Mouse (Mus musculus) small intestine, adult 2 months (tissue): ENCODE results near the gene Orm1. TPM values are rescaled to one million over a fixed set of nuclear protein-coding genes. Genes with fewer than 3 reads are reported as not detected.

Experiments
- H3K27ac ChIP-seq: fragments of 200-500 bp; 2 replicates; pipeline ENCODE4 v1.5.1; 2012; ENCODE audit warnings: low read depth, low read length, control low read depth, inconsistent platforms; ENCODE audit not compliant: insufficient read depth
- H3K27me3 ChIP-seq: fragments of 200-500 bp; 2 replicates; pipeline ENCODE4 v1.6.1; 2012; ENCODE audit warnings: mild to moderate bottlenecking, moderate library complexity, low read length, inconsistent platforms; ENCODE audit not compliant: control insufficient read depth, insufficient read depth
- H3K36me3 ChIP-seq: fragments of 200-500 bp; 2 replicates; pipeline ENCODE4 v1.6.1; 2012; ENCODE audit warnings: mild to moderate bottlenecking, low read length, control low read depth, inconsistent platforms; ENCODE audit not compliant: control insufficient read depth, insufficient read depth
- H3K4me1 ChIP-seq: fragments of 200-500 bp; 2 replicates; pipeline ENCODE4 v1.6.1; 2012; ENCODE audit warnings: low read length, inconsistent platforms, mixed read lengths; ENCODE audit not compliant: control insufficient read depth, insufficient read depth, insufficient read length
- H3K4me3 ChIP-seq: fragments of 200-500 bp; 2 replicates; pipeline ENCODE4 v1.5.1; 2012; ENCODE audit warnings: low read depth, mild to moderate bottlenecking, control low read depth, inconsistent platforms, low read length, moderate library complexity
- CTCF ChIP-seq: fragments of 200-500 bp; IDR thresholded peaks from 2 replicates; pipeline ENCODE4 v1.5.1; 2012; ENCODE audit warnings: low read depth, mild to moderate bottlenecking, control low read depth, inconsistent platforms, low read length, moderate library complexity, mixed read lengths; ENCODE audit not compliant: insufficient replicate concordance, insufficient read length; ENCODE audit errors: extremely low read depth
- POLR2A ChIP-seq: fragments of 200-500 bp; IDR thresholded peaks from 2 replicates; pipeline ENCODE4 v1.6.1; 2012; ENCODE audit warnings: low read depth, mild to moderate bottlenecking, control low read depth, inconsistent platforms, low read length, moderate library complexity
- WGBS: fragments of 180-500 bp; shearing (Covaris S2); methylation state at CpG from one replicate; pipeline ENCODE4 v1.1.7; 2018; 5-methylcytosine and 5-hydroxymethylcytosine counted together
- polyA plus RNA-seq: library from polyadenylated mRNA; depleted of rRNA; stranded (reverse); fragments of >200 nt; gene quantifications from 2 replicates; pipeline ENCODE4 v1.2.3, GENCODE M21; 2012

The Orm1 gene
- polyA plus RNA-seq, 1 experiment: not detected

- TF ChIP-seq POLR2A (no peak), CTCF (no peak)
- H3K36me3 ChIP-seq: peaks cover 19% of the 10 kb centered on the region; the same call in 1 of the 2 replicates
- H3K27me3 ChIP-seq: no peaks in the 10 kb centered on the region
- H3K4me3 ChIP-seq: no peak overlapping the region
- 80% methylated on average over 8 of the region's 8 CpGs for WGBS
- H3K4me1 ChIP-seq: no peaks in the 10 kb centered on the region
- H3K27ac ChIP-seq: no peak overlapping the region
These were observed 29.0 kb downstream of the Orm1 start for GRCm38 (mm10) chr4:63373404-63373803.

GRCm38 (mm10) chr4:63374331-63374730 is 30.0 kb downstream of the Orm1 start:
- Histone ChIP-seq H3K4me3 (no peak overlapping the region), H3K36me3 (peaks cover 21% of the 10 kb centered on the region; the same call in 1 of the 2 replicates), H3K27me3 (no peaks in the 10 kb centered on the region), H3K4me1 (no peaks in the 10 kb centered on the region), H3K27ac (no peak overlapping the region)
- no peak for TF ChIP-seq POLR2A
- TF ChIP-seq CTCF: no peak
- 66% methylated on average over 12 of the region's 12 CpGs for WGBS

DNA sequence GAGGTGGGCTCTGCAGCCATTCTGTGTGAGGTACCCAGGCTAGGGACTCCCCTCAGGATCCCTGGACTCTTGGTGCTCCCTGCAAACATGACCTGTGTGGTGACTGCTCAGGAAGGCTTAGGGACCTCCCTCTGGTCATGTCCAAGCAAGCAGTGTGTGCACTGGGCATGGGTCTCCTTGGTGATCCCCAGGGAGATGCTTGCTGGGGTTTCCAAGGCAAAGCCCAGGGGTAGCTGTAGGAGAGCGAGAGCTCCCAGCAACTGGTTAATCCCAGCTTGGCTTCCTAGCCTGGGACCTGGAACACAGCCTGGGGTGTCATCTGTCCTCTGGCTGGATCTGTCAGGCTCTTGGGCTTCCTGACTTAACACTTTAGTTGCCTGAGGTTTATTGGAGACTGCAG is 31.0 kb downstream of the Orm1 start:
- H3K27ac ChIP-seq: no peak overlapping the region
- 88% methylated on average over 1 of the region's 1 CpGs for WGBS

GRCm38 (mm10) chr4:63377483-63377882 is 33.1 kb downstream of the Orm1 start:
- Histone ChIP-seq H3K4me3 (no peak overlapping the region), H3K27me3 (no peaks in the 10 kb centered on the region), H3K36me3 (peaks cover 33% of the 10 kb centered on the region), H3K27ac (no peak overlapping the region), H3K4me1 (no peaks in the 10 kb centered on the region)
- WGBS: 73% methylated on average over 7 of the region's 7 CpGs
- TF ChIP-seq CTCF: peak; percentile 17; the same call in 1 of the 2 replicates
- TF ChIP-seq POLR2A: no peak

More for the DNA sequence above, 31.0 kb downstream of the Orm1 start:
- Histone ChIP-seq H3K36me3 (peaks cover 23% of the 10 kb centered on the region; the same call in 1 of the 2 replicates), H3K27me3 (no peaks in the 10 kb centered on the region), H3K4me3 (no peak overlapping the region), H3K4me1 (no peaks in the 10 kb centered on the region)
- no peak for TF ChIP-seq POLR2A
- no peak for TF ChIP-seq CTCF

- Histone ChIP-seq H3K27ac (no peak overlapping the region), H3K27me3 (no peaks in the 10 kb centered on the region), H3K4me3 (no peak overlapping the region), H3K4me1 (peaks cover 4% of the 10 kb centered on the region), H3K36me3 (peaks cover 36% of the 10 kb centered on the region)
- WGBS: 91% methylated on average over 4 of the region's 4 CpGs
- TF ChIP-seq POLR2A: no peak
- TF ChIP-seq CTCF: no peak
These were observed 38.5 kb downstream of the Orm1 start for GRCm38 (mm10) chr4:63382676-63383369.

- Histone ChIP-seq H3K27ac (no peak overlapping the region), H3K4me3 (no peak overlapping the region), H3K36me3 (peaks cover 36% of the 10 kb centered on the region), H3K4me1 (peaks cover 4% of the 10 kb centered on the region), H3K27me3 (no peaks in the 10 kb centered on the region)
- WGBS: 78% methylated on average over 12 of the region's 12 CpGs
- no peak for TF ChIP-seq CTCF
- TF ChIP-seq POLR2A: no peak
These were observed 39.1 kb downstream of the Orm1 start for GRCm38 (mm10) chr4:63383474-63383873.

- no peak overlapping the region for H3K27ac ChIP-seq
- 81% methylated on average over 4 of the region's 4 CpGs for WGBS
- H3K36me3 ChIP-seq: peaks cover 34% of the 10 kb centered on the region
- no peak for TF ChIP-seq CTCF
- TF ChIP-seq POLR2A: no peak
- H3K4me1 ChIP-seq: peaks cover 5% of the 10 kb centered on the region
- no peak overlapping the region for H3K4me3 ChIP-seq
- no peaks in the 10 kb centered on the region for H3K27me3 ChIP-seq
These were observed 39.9 kb downstream of the Orm1 start for GRCm38 (mm10) chr4:63384262-63384661.

DNA sequence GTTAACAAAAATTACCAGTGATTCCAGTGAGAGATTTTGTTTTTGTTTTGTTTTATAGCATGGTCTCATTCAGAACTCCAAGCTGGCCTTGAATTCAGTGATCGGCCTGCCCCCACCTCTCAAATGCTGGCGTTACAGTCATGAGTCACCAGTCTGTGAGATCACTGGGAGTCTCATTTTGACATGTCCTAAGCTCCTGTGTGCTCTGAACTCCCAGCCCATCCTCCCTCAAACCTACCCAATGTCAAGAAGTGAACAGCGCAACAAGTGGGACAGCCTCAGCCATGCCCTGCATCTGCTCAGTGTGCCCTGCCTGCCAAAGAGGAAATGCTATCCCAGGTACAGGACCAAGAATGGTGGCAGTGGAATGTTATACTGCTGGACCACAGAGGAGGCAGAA is 40.9 kb downstream of the Orm1 start:
- Histone ChIP-seq H3K36me3 (peaks cover 32% of the 10 kb centered on the region), H3K27ac (peak overlapping the region; percentile 90), H3K4me1 (peaks cover 7% of the 10 kb centered on the region), H3K27me3 (no peaks in the 10 kb centered on the region), H3K4me3 (no peak overlapping the region)
- WGBS: 83% methylated on average over 3 of the region's 3 CpGs
- TF ChIP-seq POLR2A (no peak), CTCF (no peak)
